Mouse (Mus musculus): Measurements from ENCODE around the gene Cutc. TPM values are rescaled to one million over a fixed set of nuclear protein-coding genes. Genes with fewer than 3 reads are reported as not detected.

Cutc gene
- total RNA-seq (2022): 10 to 100 TPM; 13.9 to 15.8 (median 14.6) TPM

- DNase-seq (ENCODE audit: low spot score): peak; percentile 97
These were observed at the start of gene Cutc, which contains the start of gene Cox15 for GRCm38 (mm10) chr19:43752489-43753225. Gene Cutc (plus strand): TSS chr19:43752996. Gene Cox15 (minus strand): TSS chr19:43753000.

- no peak for DNase-seq (ENCODE audit: low spot score)
These were observed 48.6 kb upstream of the Cutc start for GRCm38 (mm10) chr19:43704211-43704610.

- no peak for DNase-seq (ENCODE audit: low spot score)
These were observed 47.9 kb upstream of the Cutc start for GRCm38 (mm10) chr19:43704787-43705497.

- no peak for DNase-seq (ENCODE audit: low spot score)
These were observed 44.6 kb upstream of the Cutc start for GRCm38 (mm10) chr19:43708206-43708605.

- no peak for DNase-seq (ENCODE audit: low spot score)
These were observed 43.5 kb upstream of the Cutc start for GRCm38 (mm10) chr19:43709317-43709716.

DNA sequence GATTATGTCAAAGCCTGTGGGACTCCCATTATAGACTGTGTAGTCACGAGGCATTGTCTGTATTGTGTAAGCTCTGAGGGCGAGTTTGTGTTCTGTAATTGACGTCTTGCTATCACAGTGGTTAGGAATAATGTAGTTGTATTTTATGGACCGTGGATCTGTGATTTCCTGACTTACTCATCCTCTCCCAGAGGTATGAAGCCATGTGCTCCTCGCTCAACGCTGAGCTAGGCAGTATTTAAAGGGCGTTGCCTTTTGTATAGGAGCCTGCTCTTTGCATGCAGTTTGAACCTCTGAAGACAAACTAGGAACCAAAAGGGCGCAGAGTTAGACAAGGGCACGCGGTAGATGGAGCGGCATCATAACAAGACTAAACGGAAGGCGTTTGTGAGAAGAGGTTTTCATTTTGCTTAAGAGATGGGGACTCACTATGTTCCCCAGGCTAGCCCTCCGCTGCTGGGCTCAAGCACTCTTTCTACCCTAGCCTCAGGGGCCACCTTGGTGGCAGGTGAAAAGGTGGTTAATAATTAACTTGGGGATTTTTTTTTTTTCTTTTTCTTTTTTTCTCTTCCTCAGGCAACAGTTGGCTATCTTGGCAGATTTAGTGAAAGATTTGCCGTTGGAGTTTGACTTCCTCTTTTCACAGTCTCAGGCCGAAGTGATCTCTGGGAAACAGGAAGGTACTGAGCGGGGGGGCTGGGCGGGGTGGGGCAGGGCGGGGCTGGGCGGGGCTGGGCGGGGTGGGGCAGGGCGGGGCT, 41.5 kb upstream of the Cutc start:
- DNase-seq (ENCODE audit: low spot score): no peak

DNA sequence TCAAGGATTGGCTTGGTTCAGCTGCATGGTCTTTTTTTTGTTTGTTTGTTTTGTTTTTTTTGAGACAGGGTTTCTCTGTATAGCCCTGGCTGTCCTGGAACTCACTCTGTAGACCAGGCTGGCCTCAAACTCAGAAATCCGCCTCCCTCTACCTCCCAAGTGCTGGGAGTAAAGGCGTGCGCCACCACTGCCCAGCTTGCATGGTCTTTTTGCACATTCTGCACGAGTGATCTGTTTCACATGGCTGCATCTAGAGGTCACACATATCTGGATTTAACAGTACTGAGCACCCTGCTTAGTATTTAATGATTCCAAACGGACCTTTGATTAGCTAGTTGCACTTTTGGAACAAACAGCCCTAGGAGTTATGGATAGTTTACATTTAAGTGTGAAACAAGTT, 40.8 kb upstream of the Cutc start:
- DNase-seq (ENCODE audit: low spot score): no peak

DNA sequence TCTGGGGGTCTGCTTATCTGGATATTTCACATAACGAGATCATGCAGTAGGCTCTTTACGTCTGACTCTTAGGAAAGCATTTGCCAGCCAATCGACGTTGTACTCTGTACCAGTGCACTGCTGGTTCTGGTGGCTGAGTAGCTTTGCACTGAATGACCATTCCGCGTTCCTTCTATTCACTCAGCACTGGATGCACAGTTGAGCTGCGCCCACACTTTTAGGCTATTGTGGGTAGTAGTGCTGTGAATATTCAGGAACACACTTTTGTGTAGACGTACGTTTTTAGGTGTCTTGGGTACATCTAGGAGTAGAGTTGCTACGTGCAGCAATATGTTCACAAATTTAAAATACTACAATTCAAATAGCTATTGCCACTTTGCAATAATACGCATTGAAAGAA, 32.7 kb upstream of the Cutc start:
- no peak for DNase-seq (ENCODE audit: low spot score)

DNA sequence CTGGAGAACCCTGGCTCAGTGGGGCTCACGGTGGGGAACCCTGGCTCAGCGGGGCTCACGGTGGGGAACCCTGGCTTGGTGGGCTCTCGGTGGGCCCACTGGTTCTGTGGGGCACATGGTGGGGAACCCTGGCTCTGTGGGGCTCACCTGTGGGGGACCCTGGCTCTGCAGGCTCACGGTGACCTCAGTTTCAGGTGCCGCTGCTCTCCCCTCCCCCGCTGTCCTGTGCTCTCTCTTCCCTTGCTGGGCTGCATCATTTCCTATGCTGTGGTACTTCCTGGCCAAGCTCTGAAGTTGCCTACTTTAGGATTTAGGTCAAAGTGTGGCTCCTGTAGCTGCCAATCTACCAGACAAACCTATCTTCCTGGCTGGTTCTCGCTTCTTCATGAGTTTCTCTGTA, 29.9 kb upstream of the Cutc start:
- DNase-seq (ENCODE audit: low spot score): no peak

GRCm38 (mm10) chr19:43723501-43723900, 29.3 kb upstream of the Cutc start:
- no peak for DNase-seq (ENCODE audit: low spot score)

- no peak for DNase-seq (ENCODE audit: low spot score)
These were observed 28.6 kb upstream of the Cutc start for GRCm38 (mm10) chr19:43724194-43724593.

GRCm38 (mm10) chr19:43724821-43725220, 28.0 kb upstream of the Cutc start:
- no peak for DNase-seq (ENCODE audit: low spot score)

- no peak for DNase-seq (ENCODE audit: low spot score)
These were observed 26.2 kb upstream of the Cutc start for GRCm38 (mm10) chr19:43726510-43727146.

DNA sequence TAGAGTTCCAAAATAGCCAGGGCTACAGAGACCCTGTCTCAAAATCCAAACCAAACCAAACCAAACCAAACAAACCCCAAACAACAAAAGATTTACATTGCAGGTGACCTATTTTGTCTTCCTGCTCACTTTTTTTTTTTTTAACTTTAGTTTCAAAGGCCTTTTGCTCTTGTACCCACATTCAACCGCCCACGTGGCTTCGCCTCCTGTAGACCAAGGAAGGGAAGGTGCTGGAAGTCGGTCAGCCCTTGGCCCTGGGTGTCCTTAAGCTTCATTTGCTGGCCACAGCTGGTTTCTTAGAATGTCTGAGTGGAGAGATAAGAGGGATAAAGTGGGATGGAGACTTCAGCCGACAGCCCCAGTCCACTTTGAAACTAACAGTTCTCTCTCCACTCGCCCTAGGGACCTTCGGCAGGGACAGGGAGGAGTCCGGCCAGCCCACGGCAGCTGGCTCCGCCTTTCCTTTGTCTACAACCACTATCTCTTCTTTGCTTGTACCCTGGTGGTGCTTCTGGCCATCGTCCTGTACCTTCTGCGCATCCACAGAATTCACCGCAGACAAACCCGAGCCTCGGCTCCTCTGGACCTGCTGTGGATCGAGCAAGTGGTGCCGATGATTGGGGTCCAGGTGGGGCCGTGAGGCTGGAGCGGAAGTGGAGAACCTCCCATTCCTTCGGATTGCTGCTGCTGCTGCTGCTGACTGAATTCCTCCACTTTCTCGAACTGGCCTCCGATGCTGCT, 23.3 kb upstream of the Cutc start:
- DNase-seq (ENCODE audit: low spot score): no peak

- no peak for DNase-seq (ENCODE audit: low spot score)
These were observed 22.8 kb upstream of the Cutc start for GRCm38 (mm10) chr19:43730037-43730428.

DNA sequence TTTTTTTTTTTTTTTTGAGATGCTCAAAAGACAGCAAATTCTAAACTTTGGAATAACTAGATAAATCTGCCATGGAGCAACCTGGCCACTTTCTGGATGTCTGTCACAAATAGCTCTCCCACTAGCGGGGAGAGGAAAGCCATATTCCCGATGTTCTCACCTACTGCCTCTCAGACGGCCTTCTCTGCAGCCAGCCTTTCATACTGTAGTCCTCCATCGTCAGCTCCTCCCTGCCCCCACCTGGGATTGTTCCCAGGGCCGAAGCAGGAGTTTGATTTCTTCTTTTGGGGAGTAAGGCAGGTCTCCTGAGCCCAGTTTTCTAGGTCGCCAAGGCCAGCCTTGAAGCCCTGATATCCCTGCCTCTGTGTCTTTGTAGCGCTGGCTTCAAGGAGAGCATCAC, 21.6 kb upstream of the Cutc start:
- no peak for DNase-seq (ENCODE audit: low spot score)

- DNase-seq (ENCODE audit: low spot score): no peak
These were observed 14.4 kb upstream of the Cutc start for GRCm38 (mm10) chr19:43738409-43738808.

- DNase-seq (ENCODE audit: low spot score): no peak
These were observed 9.4 kb upstream of the Cutc start for GRCm38 (mm10) chr19:43743401-43743800.

DNA sequence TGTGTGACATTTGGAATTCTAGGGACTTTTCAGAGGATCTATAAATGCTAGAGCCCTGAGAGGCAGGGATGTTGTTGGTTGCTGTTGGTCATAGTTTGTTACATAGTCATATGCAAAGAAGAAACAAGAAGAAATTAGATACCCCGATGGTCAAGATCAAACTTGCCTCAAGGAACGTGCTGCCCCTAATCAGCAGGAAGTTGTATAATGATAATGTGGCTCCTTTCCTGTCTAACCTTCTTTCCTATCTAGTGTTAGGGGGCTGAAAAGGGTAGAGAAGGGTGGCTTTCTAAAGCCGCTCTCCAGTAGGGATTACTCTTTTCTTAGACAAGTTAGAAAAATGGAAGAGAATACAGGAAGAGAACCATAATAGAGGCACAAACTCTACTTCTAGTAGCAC, 7.1 kb upstream of the Cutc start:
- no peak for DNase-seq (ENCODE audit: low spot score)

DNA sequence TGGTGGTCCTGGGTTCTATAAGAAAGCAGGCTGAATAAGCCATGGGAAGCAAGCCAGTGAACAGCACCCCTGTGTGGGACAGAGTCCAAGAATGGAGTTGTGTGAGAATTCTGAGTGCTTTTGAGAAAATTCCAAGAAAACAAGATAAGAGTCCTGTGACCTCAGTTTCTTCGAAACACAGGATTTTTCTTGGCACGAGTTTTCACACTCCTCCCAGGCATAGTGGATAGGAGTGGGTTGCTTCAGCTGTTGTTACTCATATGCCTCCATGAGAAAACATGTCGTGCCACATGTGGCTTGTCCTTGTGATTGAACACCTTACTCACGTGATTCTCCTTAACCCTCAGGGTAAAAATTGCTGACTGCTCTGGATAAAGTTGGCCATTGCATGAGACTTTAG, 4.9 kb upstream of the Cutc start:
- DNase-seq (ENCODE audit: low spot score): no peak

DNA sequence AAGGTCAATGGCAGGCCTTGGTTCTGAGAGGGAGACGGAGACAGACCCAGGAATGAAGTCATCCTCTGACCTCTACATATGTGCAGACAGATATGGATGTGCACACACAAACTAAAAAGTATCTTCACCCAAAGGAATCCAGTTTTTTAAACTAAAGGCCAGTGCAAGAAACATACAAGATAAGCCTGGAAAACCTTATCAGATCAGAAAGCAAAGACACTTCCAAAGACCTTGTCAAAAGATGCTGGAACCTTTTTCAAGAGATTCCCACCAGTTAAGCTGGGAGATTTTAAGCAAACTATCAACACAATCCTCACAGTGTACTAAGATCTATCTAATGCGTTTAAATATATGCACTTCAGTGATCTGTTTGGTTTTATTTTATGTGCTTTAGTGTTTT, 2.8 kb upstream of the Cutc start:
- no peak for DNase-seq (ENCODE audit: low spot score)
